ENCODE assay signal across 8 mouse cellular contexts in genomic region chr2:157424904-157425642, GRCm38 (mm10). TPM values are rescaled to one million over a fixed set of nuclear protein-coding genes. Genes with fewer than 3 reads are reported as not detected.
DNase-seq lines count a peak whose midpoint lies in the region; ATAC-seq and TF ChIP-seq lines count a peak whose summit lies in the region.

No protein-coding gene starts in this region.

- no peaks in the 10 kb centered on the region for H3K36me3 ChIP-seq in spleen, adult 2 months (ENCODE audit: control insufficient read depth, insufficient read depth, low read length)
- no peaks in the 10 kb centered on the region for H3K36me3 ChIP-seq in hindbrain, embryonic 11.5 days (ENCODE audit: control insufficient read depth, insufficient read depth, low read length)
- peaks cover 22% of the 10 kb centered on the region for H3K36me3 ChIP-seq in limb, embryonic 15.5 days
- H3K36me3 ChIP-seq in stomach, postnatal 0 days (ENCODE audit: control insufficient read depth, insufficient read depth, low read length), result peaks cover 6% of the 10 kb centered on the region; the same call in 1 of the 2 replicates

- peak overlapping the region; percentile 99 for H3K9ac ChIP-seq in hindbrain, embryonic 11.5 days (ENCODE audit: low read depth, low read length)
- peak overlapping the region; percentile 99 for H3K9ac ChIP-seq in limb, embryonic 15.5 days
- H3K9ac ChIP-seq in stomach, postnatal 0 days (ENCODE audit: low read length), result peak overlapping the region; percentile 99

- TF ChIP-seq POLR2A in spleen, adult 2 months (IDR thresholded peaks at IDR 0.05; ENCODE audit: low read depth, low read length), result no peak

- peaks cover 15% of the 10 kb centered on the region for H3K27me3 ChIP-seq in spleen, adult 2 months (ENCODE audit: control insufficient read depth, insufficient read depth, low read length)
- no peaks in the 10 kb centered on the region for H3K27me3 ChIP-seq in hindbrain, embryonic 11.5 days (ENCODE audit: control insufficient read depth, insufficient read depth, low read length)
- no peaks in the 10 kb centered on the region for H3K27me3 ChIP-seq in limb, embryonic 15.5 days
- no peaks in the 10 kb centered on the region for H3K27me3 ChIP-seq in stomach, postnatal 0 days (ENCODE audit: control insufficient read depth, insufficient read depth, low read length)

- DNase-seq in spleen, adult 2 months (ENCODE audit: low read depth in 1 of 2, low spot score in 2 of 2), result no peak
- no peak for DNase-seq in spleen, postnatal 10 days (ENCODE audit: low spot score in 2 of 2)
- peak; percentile 10 for DNase-seq in hindbrain, embryonic 11.5 days (ENCODE audit: low spot score)
- peak; percentile 66 for DNase-seq in stomach, postnatal 0 days (ENCODE audit: low spot score)
- no peak for DNase-seq in thymus, adult 18-20 months
- no peak for DNase-seq in urinary bladder, postnatal 14 days (ENCODE audit: low spot score)
- no peak for DNase-seq in left cerebral cortex, postnatal 4 days

- WGBS in spleen, adult 2 months, result 85% methylated on average over 16 of the region's 16 CpGs
- WGBS in hindbrain, embryonic 11.5 days, result 72% methylated on average over 16 of the region's 16 CpGs
- whole genome bisulfite sequencing in limb, embryonic 15.5 days, result 45% methylated on average over 16 of the region's 16 CpGs
- 43% methylated on average over 16 of the region's 16 CpGs for WGBS in stomach, postnatal 0 days

- ATAC-seq in hindbrain, embryonic 11.5 days (ENCODE audit: low FRiP score), result peak; percentile 18; the same call in 1 of the 2 replicates
- ATAC-seq in limb, embryonic 15.5 days (ENCODE audit: insufficient number of reproducible peaks, low FRiP score, low TSS enrichment, low read depth), result no peak
- ATAC-seq in stomach, postnatal 0 days (ENCODE audit: low FRiP score, low TSS enrichment), result no peak; the same call in 1 of the 2 replicates

- TF ChIP-seq EP300 in stomach, postnatal 0 days (optimal IDR thresholded peaks at IDR 0.05), result no peak

- H3K27ac ChIP-seq in spleen, adult 2 months (ENCODE audit: insufficient read depth, low read length), result 0 out of 2 replicates have a peak overlapping the region, but pooled peaks have one; percentile 25
- H3K27ac ChIP-seq in hindbrain, embryonic 11.5 days (ENCODE audit: low read depth, low read length), result peak overlapping the region; percentile 90
- peak overlapping the region; percentile 94 for H3K27ac ChIP-seq in limb, embryonic 15.5 days
- H3K27ac ChIP-seq in stomach, postnatal 0 days (replicated peaks), result peak overlapping the region; percentile 98

- H3K4me1 ChIP-seq in spleen, adult 2 months (ENCODE audit: control insufficient read depth, insufficient read depth, insufficient read length), result peaks cover 16% of the 10 kb centered on the region
- peaks cover 10% of the 10 kb centered on the region for H3K4me1 ChIP-seq in hindbrain, embryonic 11.5 days (replicated peaks; ENCODE audit: control insufficient read depth, insufficient read depth, low read length)
- H3K4me1 ChIP-seq in limb, embryonic 15.5 days, result peaks cover 60% of the 10 kb centered on the region
- peaks cover 2% of the 10 kb centered on the region; the same call in 1 of the 2 replicates for H3K4me1 ChIP-seq in stomach, postnatal 0 days (replicated peaks; ENCODE audit: control insufficient read depth, insufficient read depth)

- no peak for TF ChIP-seq CTCF in spleen, adult 2 months (IDR thresholded peaks at IDR 0.05; ENCODE audit: extremely low read depth, insufficient read depth, insufficient read length, insufficient replicate concordance)
- TF ChIP-seq CTCF in stomach, postnatal 0 days (IDR thresholded peaks at IDR 0.05; ENCODE audit: low read depth), result no peak

- intact Hi-C loops in left cerebral cortex, postnatal 4 days (cut with DNase I), result no loop called here

- peak overlapping the region; percentile 82 for H3K4me2 ChIP-seq in hindbrain, embryonic 11.5 days (replicated peaks; ENCODE audit: low read depth, low read length)
- peak overlapping the region; percentile 81 for H3K4me2 ChIP-seq in limb, embryonic 15.5 days
- peak overlapping the region; percentile 91 for H3K4me2 ChIP-seq in stomach, postnatal 0 days (replicated peaks; ENCODE audit: low read depth)

- no peaks in the 10 kb centered on the region for H3K9me3 ChIP-seq in hindbrain, embryonic 11.5 days (ENCODE audit: control insufficient read depth, low read length)
- no peaks in the 10 kb centered on the region for H3K9me3 ChIP-seq in limb, embryonic 15.5 days
- H3K9me3 ChIP-seq in stomach, postnatal 0 days (ENCODE audit: control insufficient read depth, low read length), result no peaks in the 10 kb centered on the region

- H3K4me3 ChIP-seq in spleen, adult 2 months (ENCODE audit: extremely low read depth, insufficient read depth, insufficient read length), result no peak overlapping the region
- peak overlapping the region; percentile 80 for H3K4me3 ChIP-seq in hindbrain, embryonic 11.5 days (ENCODE audit: low read depth, low read length)
- peak overlapping the region; percentile 76 for H3K4me3 ChIP-seq in limb, embryonic 15.5 days
- peak overlapping the region; percentile 83 for H3K4me3 ChIP-seq in stomach, postnatal 0 days (ENCODE audit: low read depth, low read length)

RNA-seq across cellular contexts. Expression of gene Src, which starts 6.8 kb away (rescaled TPM):
- 14.6 and 14.9 TPM in 2 replicates for polyA plus RNA-seq in spleen, adult 2 months (2012; rRNA removed)
- polyA plus RNA-seq in hindbrain, embryonic 11.5 days (2014; fragmentation: Nextera tagmentation; extraction: Ambion mirVana), result 13.0 and 14.4 TPM in 2 replicates
- polyA plus RNA-seq in limb, embryonic 15.5 days (2015; fragmentation: Nextera tagmentation; extraction: Ambion mirVana), result 14.8 and 18.5 TPM in 2 replicates
- 12.0 and 12.9 TPM in 2 replicates for polyA plus RNA-seq in stomach, postnatal 0 days (2015; fragmentation: Nextera tagmentation; extraction: Ambion mirVana)
- 10 to 100 TPM; 92.0 to 94.5 TPM for total RNA-seq in left cerebral cortex, postnatal 4 days (2021)

RNA-seq across cellular contexts. Expression of gene Manbal, which starts 57.7 kb away (rescaled TPM):
- polyA plus RNA-seq in spleen, adult 2 months (2012; rRNA removed), result 49.6 and 54.8 TPM in 2 replicates
- 36.2 and 37.2 TPM in 2 replicates for polyA plus RNA-seq in hindbrain, embryonic 11.5 days (2014; fragmentation: Nextera tagmentation; extraction: Ambion mirVana)
- polyA plus RNA-seq in limb, embryonic 15.5 days (2015; fragmentation: Nextera tagmentation; extraction: Ambion mirVana), result 87.6 and 87.9 TPM in 2 replicates
- 68.8 and 68.9 TPM in 2 replicates for polyA plus RNA-seq in stomach, postnatal 0 days (2015; fragmentation: Nextera tagmentation; extraction: Ambion mirVana)
- total RNA-seq in left cerebral cortex, postnatal 4 days (2021), result 10 to 100 TPM; 66.1 to 70.3 TPM

Comparison
In these comparisons a context has a peak if more than half of its experiments do, and no peak if none do; other contexts are left out.
1. DNase-seq: peak in hindbrain, embryonic 11.5 days (single experiment) and stomach, postnatal 0 days (single experiment); none in spleen, adult 2 months (0 of 2), spleen, postnatal 10 days (0 of 2), thymus, adult 18-20 months (0 of 2), urinary bladder, postnatal 14 days (single experiment) and left cerebral cortex, postnatal 4 days (single experiment).
2. H3K27ac ChIP-seq: peak in every context shown above with its lines; median percentile 98 in stomach, postnatal 0 days; 94 in limb, embryonic 15.5 days; 90 in hindbrain, embryonic 11.5 days; 25 in spleen, adult 2 months.
3. Peak in every context shown above with its lines, with median percentiles within 50 percentile points of each other: H3K4me2 ChIP-seq and H3K9ac ChIP-seq.